Mouse (Mus musculus) layer of hippocampus, adult 9-10 months (tissue): ENCODE measurements around the gene Scimp.
"Not testable (repeated sequence)": the region's sequence is repeated elsewhere in the genome, so short reads cannot be mapped to it uniquely, and the experiment has no call there.

Source experiments
- DNase-seq: peaks from one replicate; pipeline ENCODE4 v3.0.0; 2022; ENCODE audit warnings: low spot score

Scimp gene

GRCm38 (mm10) chr11:70765776-70766445, 46.5 kb downstream of the Scimp start:
- DNase-seq: no peak

GRCm38 (mm10) chr11:70763936-70764808, 48.2 kb downstream of the Scimp start, which contains the start of gene Zfp3:
Gene Zfp3, plus strand, starts transcription at chr11:70764209.
- peak; percentile 49 for DNase-seq

GRCm38 (mm10) chr11:70763582-70763935, 48.8 kb downstream of the Scimp start:
- DNase-seq: no peak

GRCm38 (mm10) chr11:70762641-70763040, 49.7 kb downstream of the Scimp start:
- DNase-seq: no peak

GRCm38 (mm10) chr11:70760446-70760845, 51.9 kb downstream of the Scimp start:
- DNase-seq: not testable (repeated sequence)

GRCm38 (mm10) chr11:70755645-70756044, 56.7 kb downstream of the Scimp start:
- peak; percentile 76 for DNase-seq

GRCm38 (mm10) chr11:70754958-70755357, 57.4 kb downstream of the Scimp start:
- DNase-seq: no peak

GRCm38 (mm10) chr11:70754476-70754875, 57.9 kb downstream of the Scimp start:
- no peak for DNase-seq

GRCm38 (mm10) chr11:70753146-70753545, 59.2 kb downstream of the Scimp start:
- DNase-seq: no peak

- DNase-seq: no peak
These were observed 59.9 kb downstream of the Scimp start for GRCm38 (mm10) chr11:70752337-70753017.

GRCm38 (mm10) chr11:70747876-70748545, 64.4 kb downstream of the Scimp start:
- DNase-seq: no peak

- no peak for DNase-seq
These were observed 66.8 kb downstream of the Scimp start for GRCm38 (mm10) chr11:70745636-70746035.

GRCm38 (mm10) chr11:70742581-70743459, 69.6 kb downstream of the Scimp start:
- no peak for DNase-seq

GRCm38 (mm10) chr11:70742117-70742516, 70.3 kb downstream of the Scimp start:
- DNase-seq: no peak

GRCm38 (mm10) chr11:70741603-70742002, 70.8 kb downstream of the Scimp start:
- DNase-seq: no peak
